Mouse (Mus musculus) heart, adult 18-20 months (tissue): ENCODE results near the gene Drp2. TPM values are rescaled to one million over a fixed set of nuclear protein-coding genes. Genes with fewer than 3 reads are reported as not detected.

ENCODE experiments used
- total RNA-seq, 2 experiments: library from RNA; stranded (reverse); gene quantifications; 2 replicates each; pipeline ENCODE4 v1.2.3; 2021

Drp2 gene
- total RNA-seq, 2 experiments from 2014 or later = 0.37 to 0.49 TPM

Other genes starting within 250 kb of the Drp2 start
- 1 to 10 TPM in 1 of 2 experiments, under 1 TPM in 1; 0.87 to 2.3 TPM for gene Xkrx, start 242.5 kb upstream of the Drp2 start, total RNA-seq
- not detected for gene Arl13a, start 217.1 kb upstream of the Drp2 start, total RNA-seq
- gene Nox1, start 182.6 kb upstream of the Drp2 start, total RNA-seq = under 1 TPM in 1 of 2 experiments, not detected in 1; 0.57 TPM
- gene Trmt2b, start 127.6 kb upstream of the Drp2 start, total RNA-seq = 10 to 100 TPM; 40.0 to 55.0 TPM
- 1 to 10 TPM; 2.1 to 2.2 TPM for gene Tmem35a, start 109.3 kb upstream of the Drp2 start, total RNA-seq
- under 1 TPM; 0.30 to 0.64 TPM for gene Cenpi, start 96.5 kb upstream of the Drp2 start, total RNA-seq
- not detected for gene Taf7l, start 71.9 kb downstream of the Drp2 start, total RNA-seq
- gene Timm8a1, start 137.3 kb downstream of the Drp2 start, total RNA-seq = 10 to 100 TPM; 23.1 to 30.8 TPM
- gene Btk, start 179.0 kb downstream of the Drp2 start, total RNA-seq = 1 to 10 TPM; 1.0 to 2.6 TPM
- 100 to 1,000 TPM; 114 to 149 TPM for gene Rpl36a, start 181.1 kb downstream of the Drp2 start, total RNA-seq
- 1 to 10 TPM; 1.6 to 2.0 TPM for gene Gla, start 196.6 kb downstream of the Drp2 start, total RNA-seq
- 10 to 100 TPM; 61.2 to 69.5 TPM for gene Hnrnph2, start 196.6 kb downstream of the Drp2 start, total RNA-seq